Mouse (Mus musculus) Patski (cell line): ENCODE measurements at regions not wholly inside any gene's neighbourhood (a gene's known extent, or its start where the extent isn't known, plus 50 kb on each side); places are given as distances from the start of the nearest gene placed in this dataset.
"Not testable (repeated sequence)": the region's sequence is repeated elsewhere in the genome, so short reads cannot be mapped to it uniquely, and the experiment has no call there.

Experiments
- ATAC-seq: fragments of 100-300 bp; one replicate; pipeline ENCODE4 v1.8.0; 2021
- CTCF ChIA-PET: fragments of 350-600 bp; sonication (Branson Sonifier 250); formaldehyde crosslinking; loops from one replicate; lab custom pipeline; 2022; ENCODE audit warnings: inconsistent platforms; lab: Charles Lee
- POLR2A ChIA-PET: fragments of 350-600 bp; sonication (Branson Sonifier 250); formaldehyde crosslinking; loops from one replicate; lab custom pipeline; 2022; ENCODE audit warnings: antibody characterized with exemption, inconsistent platforms; lab: Charles Lee
- DNase-seq: peaks from one replicate; pipeline ENCODE4 v3.0.0-alpha.2; 2011; ENCODE audit warnings: low read depth, low spot score
- H3K27me3 ChIP-seq: fragments of 371-371 bp; one replicate; pipeline ENCODE4 v1.5.1; 2021
- CTCF ChIP-seq: fragments of 100-300 bp; IDR thresholded peaks from one replicate; pipeline ENCODE4 v1.5.1; 2021
- in situ Hi-C: fragments of 300-500 bp; cut with MboI; formaldehyde crosslinking; loops from 3 replicates; pipeline ENCODE4 v1.11.1; 2018; ENCODE audit warnings: low pct_unique_long_range_greater_than_20kb, mixed read lengths

- no peaks in the 10 kb centered on the region for H3K27me3 ChIP-seq
- CTCF ChIA-PET, result no interaction called here
- in situ Hi-C loops, result no loop called here
- no peak for TF ChIP-seq CTCF
- POLR2A ChIA-PET, result no interaction called here
- DNase-seq (no peak), ATAC-seq (no peak)
Measured at GRCm38 (mm10) chr15:17356586-17356985, 628.0 kb downstream of the Cdh9 start.

DNA sequence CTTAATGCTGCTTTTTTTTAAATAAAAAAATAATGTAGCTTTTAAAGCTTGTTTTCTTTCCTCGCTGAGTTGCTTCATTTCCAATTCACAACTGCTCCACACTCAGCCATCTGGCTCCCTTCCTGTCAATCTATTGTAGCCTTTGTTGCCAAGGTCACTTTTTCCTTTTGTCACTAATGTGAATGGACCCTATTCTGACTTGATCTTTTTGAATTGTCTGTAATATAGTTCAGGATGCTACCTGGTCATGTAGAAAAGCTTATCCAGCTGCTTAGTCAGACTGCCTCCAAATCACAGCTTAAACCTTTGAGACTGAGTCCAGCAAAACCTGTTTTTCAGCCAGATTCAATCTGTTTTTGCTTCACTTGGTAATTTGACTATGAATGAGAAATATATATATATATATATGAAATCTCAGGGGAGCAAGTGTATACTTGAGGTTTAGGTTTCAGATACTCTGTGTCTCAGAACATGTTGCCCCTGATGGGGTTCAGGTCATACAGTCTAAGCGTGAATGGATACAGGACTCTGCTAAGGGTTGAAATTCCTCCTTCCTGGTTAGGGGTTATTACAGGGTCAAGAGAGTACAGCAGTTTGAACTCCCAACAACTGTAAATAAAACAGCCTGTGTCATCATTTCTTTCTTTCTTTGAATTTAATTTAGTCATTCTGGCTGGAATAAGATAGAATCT is 628.7 kb downstream of the Cdh9 start:
- CTCF ChIA-PET, result no interaction called here
- ATAC-seq, result no peak
- no peak for DNase-seq
- in situ Hi-C loops, result no loop called here
- H3K27me3 ChIP-seq, result no peaks in the 10 kb centered on the region
- no peak for TF ChIP-seq CTCF
- POLR2A ChIA-PET, result no interaction called here

- no peak for TF ChIP-seq CTCF
- POLR2A ChIA-PET, result no interaction called here
- ATAC-seq, result no peak
- H3K27me3 ChIP-seq, result no peaks in the 10 kb centered on the region
- DNase-seq, result no peak
- in situ Hi-C loops, result no loop called here
- CTCF ChIA-PET, result no interaction called here
Measured at GRCm38 (mm10) chr15:17404701-17405100, 676.1 kb downstream of the Cdh9 start.

- H3K27me3 ChIP-seq, result no peaks in the 10 kb centered on the region
- POLR2A ChIA-PET, result no interaction called here
- in situ Hi-C loops, result no loop called here
- DNase-seq, result no peak
- TF ChIP-seq CTCF, result no peak
- CTCF ChIA-PET, result no interaction called here
- ATAC-seq, result no peak
Measured at GRCm38 (mm10) chr15:17427747-17428146, 699.2 kb downstream of the Cdh9 start.

- ATAC-seq (no peak), DNase-seq (no peak)
- ChIA-PET CTCF (no interaction called here), POLR2A (no interaction called here)
- H3K27me3 ChIP-seq, result no peaks in the 10 kb centered on the region
- TF ChIP-seq CTCF, result no peak
- in situ Hi-C loops, result no loop called here
Measured at GRCm38 (mm10) chr15:17431823-17432222, 703.3 kb downstream of the Cdh9 start.

DNA sequence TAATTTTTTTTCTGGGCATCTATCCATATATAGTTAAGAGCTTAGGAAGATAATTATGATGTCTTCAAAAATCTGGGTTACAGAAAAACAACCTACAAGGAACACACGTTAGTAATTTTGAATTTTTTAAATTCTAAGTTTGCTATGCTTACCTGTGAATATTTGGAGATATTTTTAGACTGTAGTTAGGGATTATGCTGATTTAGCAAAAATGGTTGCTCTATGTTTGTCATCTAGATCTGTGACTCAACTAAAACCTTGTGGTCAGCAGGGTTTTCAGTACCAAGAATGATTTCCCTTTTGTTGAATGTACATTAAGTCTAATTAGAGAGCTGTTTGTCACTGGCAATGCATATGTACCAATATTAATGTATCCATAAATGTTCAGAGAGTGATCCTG is 707.3 kb downstream of the Cdh9 start:
- H3K27me3 ChIP-seq, result no peaks in the 10 kb centered on the region
- in situ Hi-C loops, result no loop called here
- ChIA-PET POLR2A (interaction anchor here (0.6 kb wide), 1 partner anchor 867 kb away, joined by 3 read pairs; no protein-coding TSS in a partner anchor), CTCF (no interaction called here)
- TF ChIP-seq CTCF, result no peak
- DNase-seq (no peak), ATAC-seq (no peak)

- ChIA-PET CTCF (no interaction called here), POLR2A (no interaction called here)
- ATAC-seq (no peak), DNase-seq (no peak)
- in situ Hi-C loops, result no loop called here
- no peaks in the 10 kb centered on the region for H3K27me3 ChIP-seq
- TF ChIP-seq CTCF, result no peak
Measured at GRCm38 (mm10) chr15:17448218-17448617, 719.7 kb downstream of the Cdh9 start.

- ATAC-seq, CTCF ChIA-PET, POLR2A ChIA-PET, DNase-seq, H3K27me3 ChIP-seq, in situ Hi-C loops: not testable (repeated sequence)
Measured at GRCm38 (mm10) chr15:17449736-17450135, 721.2 kb downstream of the Cdh9 start.

- ChIA-PET POLR2A (no interaction called here), CTCF (no interaction called here)
- no peak for ATAC-seq
- no peak for TF ChIP-seq CTCF
- no peaks in the 10 kb centered on the region for H3K27me3 ChIP-seq
- DNase-seq, result no peak
- in situ Hi-C loops, result no loop called here
Measured at GRCm38 (mm10) chr15:17467077-17467476, 738.5 kb downstream of the Cdh9 start.

GRCm38 (mm10) chr15:17493561-17493960 is 765.0 kb downstream of the Cdh9 start:
- DNase-seq, result no peak
- CTCF ChIA-PET, result no interaction called here
- in situ Hi-C loops, result no loop called here
- ATAC-seq, result no peak
- no peak for TF ChIP-seq CTCF
- POLR2A ChIA-PET, result no interaction called here
- no peaks in the 10 kb centered on the region for H3K27me3 ChIP-seq
